Mouse (Mus musculus): ENCODE measurements around the gene Rab3b. TPM values are rescaled to one million over a fixed set of nuclear protein-coding genes. Genes with fewer than 3 reads are reported as not detected.
A peak's percentile ranks its signal among the peaks of the same experiment; 100 is the strongest.

Gene Rab3b
- polyA plus RNA-seq, 1 experiment from 2014 or later, result 4.3 TPM

- peak overlapping the region; percentile 59 for H3K27ac ChIP-seq (ENCODE audit: low read depth)
- no peaks in the 10 kb centered on the region for H3K9me3 ChIP-seq (ENCODE audit: low read length)
- no peak overlapping the region for H3K4me3 ChIP-seq (ENCODE audit: low read depth, low read length)
- H3K36me3 ChIP-seq (replicated peaks; ENCODE audit: insufficient read depth, low read length), result no peaks in the 10 kb centered on the region
- H3K4me2 ChIP-seq (ENCODE audit: low read depth, low read length), result peak overlapping the region; percentile 26; the same call in 1 of the 2 replicates
- WGBS (ENCODE audit: insufficient replicate concordance), result 81% methylated on average over 3 of the region's 3 CpGs
- H3K9ac ChIP-seq (replicated peaks), result no peak overlapping the region
- H3K27me3 ChIP-seq (ENCODE audit: insufficient read depth, low read length), result no peaks in the 10 kb centered on the region
- H3K4me1 ChIP-seq (ENCODE audit: insufficient read depth), result peaks cover 8% of the 10 kb centered on the region; the same call in 1 of the 2 replicates
- DNase-seq (no peak), ATAC-seq (no peak)
- TF ChIP-seq EP300 (IDR thresholded peaks at IDR 0.05; ENCODE audit: low read depth) (no peak), CTCF (IDR thresholded peaks at IDR 0.05; ENCODE audit: low read depth) (no peak)
Observed at GRCm38 (mm10) chr4:108959696-108960095, 80.8 kb downstream of the Rab3b start.

GRCm38 (mm10) chr4:108960619-108961460, 82.0 kb downstream of the Rab3b start:
- no peaks in the 10 kb centered on the region for H3K9me3 ChIP-seq (ENCODE audit: low read length)
- no peak overlapping the region for H3K9ac ChIP-seq (replicated peaks)
- 45% methylated on average over 4 of the region's 4 CpGs for WGBS (ENCODE audit: insufficient replicate concordance)
- H3K36me3 ChIP-seq (replicated peaks; ENCODE audit: insufficient read depth, low read length), result no peaks in the 10 kb centered on the region
- no peak for DNase-seq
- H3K27ac ChIP-seq (ENCODE audit: low read depth), result peak overlapping the region; percentile 59
- TF ChIP-seq CTCF (IDR thresholded peaks at IDR 0.05; ENCODE audit: low read depth) (no peak), EP300 (IDR thresholded peaks at IDR 0.05; ENCODE audit: low read depth) (peak; percentile 98)
- H3K4me2 ChIP-seq (ENCODE audit: low read depth, low read length), result peak overlapping the region; percentile 60
- no peaks in the 10 kb centered on the region for H3K27me3 ChIP-seq (ENCODE audit: insufficient read depth, low read length)
- peaks cover 8% of the 10 kb centered on the region; the same call in 1 of the 2 replicates for H3K4me1 ChIP-seq (ENCODE audit: insufficient read depth)
- ATAC-seq, result peak; percentile 93
- H3K4me3 ChIP-seq (ENCODE audit: low read depth, low read length), result no peak overlapping the region

- no peak for ATAC-seq
Observed at GRCm38 (mm10) chr4:108963017-108963416, 84.2 kb downstream of the Rab3b start.

GRCm38 (mm10) chr4:108969517-108969916, 90.7 kb downstream of the Rab3b start:
- H3K27ac ChIP-seq (ENCODE audit: low read depth), result no peak overlapping the region
- no peaks in the 10 kb centered on the region for H3K4me1 ChIP-seq (ENCODE audit: insufficient read depth)
- TF ChIP-seq CTCF (IDR thresholded peaks at IDR 0.05; ENCODE audit: low read depth), result no peak
- TF ChIP-seq EP300 (IDR thresholded peaks at IDR 0.05; ENCODE audit: low read depth), result 0 out of 2 replicates have a peak, but pooled peaks have one; percentile 10
- H3K4me3 ChIP-seq (ENCODE audit: low read depth, low read length), result no peak overlapping the region
- WGBS (ENCODE audit: insufficient replicate concordance), result 30% methylated on average over 3 of the region's 3 CpGs
- no peaks in the 10 kb centered on the region for H3K9me3 ChIP-seq (ENCODE audit: low read length)
- no peaks in the 10 kb centered on the region for H3K27me3 ChIP-seq (ENCODE audit: insufficient read depth, low read length)
- no peak for ATAC-seq
- H3K36me3 ChIP-seq (replicated peaks; ENCODE audit: insufficient read depth, low read length), result no peaks in the 10 kb centered on the region
- DNase-seq, result no peak
- no peak overlapping the region for H3K9ac ChIP-seq (replicated peaks)
- no peak overlapping the region for H3K4me2 ChIP-seq (ENCODE audit: low read depth, low read length)

More at GRCm38 (mm10) chr4:108963017-108963416, 84.2 kb downstream of the Rab3b start:
- peaks cover 8% of the 10 kb centered on the region; the same call in 1 of the 2 replicates for H3K4me1 ChIP-seq (ENCODE audit: insufficient read depth)
- H3K36me3 ChIP-seq (replicated peaks; ENCODE audit: insufficient read depth, low read length), result no peaks in the 10 kb centered on the region
- no peak for DNase-seq
- H3K27ac ChIP-seq (ENCODE audit: low read depth), result no peak overlapping the region
- no peaks in the 10 kb centered on the region for H3K27me3 ChIP-seq (ENCODE audit: insufficient read depth, low read length)
- H3K9ac ChIP-seq (replicated peaks), result no peak overlapping the region
- TF ChIP-seq CTCF (IDR thresholded peaks at IDR 0.05; ENCODE audit: low read depth), result no peak
- TF ChIP-seq EP300 (IDR thresholded peaks at IDR 0.05; ENCODE audit: low read depth), result no peak
- no peak overlapping the region for H3K4me2 ChIP-seq (ENCODE audit: low read depth, low read length)
- H3K4me3 ChIP-seq (ENCODE audit: low read depth, low read length), result no peak overlapping the region
- no peaks in the 10 kb centered on the region for H3K9me3 ChIP-seq (ENCODE audit: low read length)
- 90% methylated on average over 6 of the region's 6 CpGs for WGBS (ENCODE audit: insufficient replicate concordance)

GRCm38 (mm10) chr4:108971054-108971453, 92.2 kb downstream of the Rab3b start:
- H3K4me3 ChIP-seq (ENCODE audit: low read depth, low read length), result no peak overlapping the region
- ATAC-seq (no peak), DNase-seq (no peak)
- H3K36me3 ChIP-seq (replicated peaks; ENCODE audit: insufficient read depth, low read length), result no peaks in the 10 kb centered on the region
- H3K4me1 ChIP-seq (ENCODE audit: insufficient read depth), result no peaks in the 10 kb centered on the region
- TF ChIP-seq CTCF (IDR thresholded peaks at IDR 0.05; ENCODE audit: low read depth) (no peak), EP300 (IDR thresholded peaks at IDR 0.05; ENCODE audit: low read depth) (no peak)
- H3K27ac ChIP-seq (ENCODE audit: low read depth), result no peak overlapping the region
- no peak overlapping the region for H3K9ac ChIP-seq (replicated peaks)
- H3K4me2 ChIP-seq (ENCODE audit: low read depth, low read length), result no peak overlapping the region
- 0 out of 2 replicates have a peak, but pooled peaks cover under 1% of the 10 kb centered on the region for H3K27me3 ChIP-seq (ENCODE audit: insufficient read depth, low read length)
- no peaks in the 10 kb centered on the region for H3K9me3 ChIP-seq (ENCODE audit: low read length)
- 67% methylated on average over 5 of the region's 5 CpGs for WGBS (ENCODE audit: insufficient replicate concordance)

- Histone ChIP-seq H3K9me3 (ENCODE audit: low read length) (no peaks in the 10 kb centered on the region), H3K27me3 (ENCODE audit: insufficient read depth, low read length) (0 out of 2 replicates have a peak, but pooled peaks cover 3% of the 10 kb centered on the region), H3K9ac (replicated peaks) (no peak overlapping the region), H3K4me2 (ENCODE audit: low read depth, low read length) (no peak overlapping the region), H3K4me1 (ENCODE audit: insufficient read depth) (no peaks in the 10 kb centered on the region), H3K27ac (ENCODE audit: low read depth) (no peak overlapping the region), H3K36me3 (replicated peaks; ENCODE audit: insufficient read depth, low read length) (no peaks in the 10 kb centered on the region), H3K4me3 (ENCODE audit: low read depth, low read length) (no peak overlapping the region)
- peak; percentile 49 for DNase-seq
- ATAC-seq, result 0 out of 2 replicates have a peak, but pooled peaks have one; percentile 44
- 42% methylated on average over 6 of the region's 6 CpGs for WGBS (ENCODE audit: insufficient replicate concordance)
- TF ChIP-seq CTCF (IDR thresholded peaks at IDR 0.05; ENCODE audit: low read depth) (peak; percentile 89), EP300 (IDR thresholded peaks at IDR 0.05; ENCODE audit: low read depth) (no peak)
Observed at GRCm38 (mm10) chr4:108976458-108977071, 97.7 kb downstream of the Rab3b start.
